Mouse (Mus musculus) urinary bladder, postnatal 25 days (tissue): ENCODE data around the gene Traip.

Experiments used
- DNase-seq: peaks from one replicate; pipeline ENCODE4 v3.0.0; 2022; ENCODE audit warnings: low spot score

Traip gene

DNA sequence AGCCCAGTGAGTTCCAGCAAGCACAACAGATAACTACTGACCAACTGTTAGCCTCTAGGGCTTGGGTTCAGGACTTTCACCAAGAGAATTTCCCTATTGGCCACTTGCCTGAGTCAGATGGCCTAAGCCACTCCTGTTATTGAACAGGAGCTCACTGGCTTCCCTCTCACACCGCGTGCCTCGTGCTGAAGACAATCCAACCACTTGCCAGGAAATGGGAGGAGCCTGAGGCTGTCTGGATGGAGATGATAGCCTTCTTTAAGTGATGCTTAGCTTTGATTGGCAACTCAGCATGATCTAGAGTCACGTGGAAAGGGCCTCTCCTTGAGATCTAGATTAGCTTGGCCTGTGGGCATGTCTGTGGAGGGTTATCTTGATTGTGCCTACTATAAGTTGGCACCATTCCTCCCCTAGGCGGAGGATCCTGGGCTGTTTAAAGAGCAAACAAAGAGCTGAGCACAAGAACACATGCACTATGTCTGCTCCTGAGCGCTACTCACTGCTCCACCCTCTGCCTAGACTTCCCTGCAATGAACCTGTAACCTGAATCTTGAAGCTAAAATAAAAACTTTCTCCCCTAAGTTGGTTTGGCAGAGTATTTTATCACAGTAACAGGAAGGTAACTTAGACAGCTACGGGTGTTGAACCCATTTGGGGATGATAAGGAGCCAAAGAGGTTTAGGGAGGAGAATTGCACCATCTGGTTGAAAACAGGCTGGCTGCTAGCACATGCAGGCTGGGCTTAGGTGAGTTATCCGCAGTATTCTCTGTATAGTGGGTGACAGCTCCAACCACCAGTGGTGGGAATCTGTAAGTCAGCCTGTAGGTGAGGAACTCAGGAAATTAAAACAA is 22.0 kb downstream of the Traip start:
- DNase-seq, result no peak

DNA sequence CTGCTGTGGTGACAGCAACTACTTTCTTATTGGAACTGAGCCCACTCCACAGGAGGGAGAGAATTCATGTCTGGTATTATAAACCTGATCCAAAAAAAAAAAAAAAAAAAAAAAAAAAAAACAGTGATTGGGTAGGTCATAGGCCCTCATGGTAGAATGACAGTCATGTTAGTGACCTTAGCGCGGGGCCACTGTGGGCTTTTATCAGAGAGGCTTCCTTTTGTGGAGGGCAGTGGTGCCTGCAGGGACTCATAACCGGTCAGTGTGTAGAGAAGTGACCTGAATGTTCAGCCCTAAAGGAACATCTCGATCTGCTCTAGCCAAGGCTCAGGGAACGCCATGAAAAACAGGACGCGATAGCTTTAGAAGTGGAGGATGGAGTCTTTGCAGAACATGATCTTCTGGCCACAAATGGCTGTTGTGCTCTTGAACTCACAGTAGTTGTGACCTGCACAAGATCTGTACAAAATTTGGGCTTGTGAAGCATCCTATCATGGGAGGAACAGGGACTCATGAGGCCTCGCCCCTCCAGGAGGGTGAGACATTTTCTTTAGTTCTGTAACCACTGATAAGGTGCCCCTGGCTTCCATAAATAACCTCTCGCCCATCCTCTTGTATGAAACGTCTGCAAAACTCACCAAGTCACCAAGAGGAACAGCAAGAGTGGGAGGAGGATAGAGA is 24.7 kb downstream of the Traip start:
- DNase-seq, result no peak

DNA sequence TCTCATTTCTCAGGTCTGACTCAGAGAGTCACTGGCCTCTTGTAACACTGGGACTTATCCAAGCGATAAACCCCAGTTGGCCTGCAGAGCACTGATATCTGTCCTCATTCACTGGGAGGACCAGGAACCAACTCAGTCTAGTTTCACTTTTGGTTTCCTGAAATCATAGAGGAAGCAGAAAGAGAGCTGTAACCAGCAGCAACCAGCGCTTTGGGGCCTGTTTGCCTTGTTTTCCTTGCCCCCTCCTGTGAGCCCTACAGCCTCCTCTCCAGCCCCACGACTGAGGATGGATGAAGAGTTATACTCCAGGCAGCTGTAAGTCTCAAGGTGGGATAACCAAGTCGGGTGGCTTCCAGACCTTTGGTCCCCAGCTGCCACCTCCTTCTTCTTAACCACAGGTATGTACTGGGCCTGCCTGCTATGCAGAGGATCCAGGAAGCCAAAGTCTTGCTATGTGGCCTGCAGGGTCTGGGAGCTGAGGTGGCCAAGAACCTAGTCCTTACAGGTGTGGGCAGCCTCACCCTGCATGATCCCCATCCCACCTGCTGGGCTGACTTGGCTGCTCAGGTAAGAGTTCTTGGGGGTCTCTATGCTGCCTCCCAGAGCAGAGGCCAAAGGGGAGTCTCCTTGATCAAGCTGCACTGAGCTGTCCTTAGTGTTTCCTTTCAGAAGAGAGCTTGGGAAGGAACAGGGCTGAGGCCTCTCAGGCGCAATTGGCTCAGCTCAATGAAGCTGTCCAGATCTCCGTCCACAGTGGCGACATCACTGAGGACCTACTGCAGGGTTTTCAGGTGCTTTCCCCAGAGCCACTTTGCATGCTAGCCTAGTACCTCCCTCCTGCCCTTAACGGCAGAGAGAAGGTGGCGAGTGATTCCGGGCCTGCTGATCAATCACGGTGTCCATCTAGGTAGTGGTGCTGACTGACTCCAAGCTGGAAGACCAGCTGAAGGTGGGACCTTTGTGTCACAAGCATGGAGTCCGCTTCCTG is 25.8 kb downstream of the Traip start, which contains the start of gene Uba7:
Gene Uba7, plus strand, starts transcription at position 107 of the 988 bp plus-strand sequence.
- peak; percentile 35 for DNase-seq

DNA sequence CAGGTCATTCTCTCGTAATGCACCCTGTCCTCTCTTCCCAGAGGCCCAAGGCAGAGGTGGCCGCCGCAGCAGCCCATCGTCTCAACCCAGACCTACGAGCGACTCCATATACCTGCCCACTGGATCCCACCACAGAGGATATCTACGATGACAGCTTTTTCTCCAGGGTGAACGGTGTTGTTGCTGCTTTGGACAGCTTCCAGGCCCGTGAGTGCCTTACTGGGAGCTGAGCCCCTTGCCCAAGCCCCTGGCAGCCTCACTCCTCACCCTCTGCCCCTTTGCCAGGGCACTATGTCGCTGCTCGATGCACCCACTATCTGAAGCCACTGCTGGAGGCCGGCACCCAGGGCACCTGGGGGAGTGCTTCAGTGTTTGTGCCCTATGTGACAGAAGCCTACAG is 28.9 kb downstream of the Traip start:
- DNase-seq, result no peak

DNA sequence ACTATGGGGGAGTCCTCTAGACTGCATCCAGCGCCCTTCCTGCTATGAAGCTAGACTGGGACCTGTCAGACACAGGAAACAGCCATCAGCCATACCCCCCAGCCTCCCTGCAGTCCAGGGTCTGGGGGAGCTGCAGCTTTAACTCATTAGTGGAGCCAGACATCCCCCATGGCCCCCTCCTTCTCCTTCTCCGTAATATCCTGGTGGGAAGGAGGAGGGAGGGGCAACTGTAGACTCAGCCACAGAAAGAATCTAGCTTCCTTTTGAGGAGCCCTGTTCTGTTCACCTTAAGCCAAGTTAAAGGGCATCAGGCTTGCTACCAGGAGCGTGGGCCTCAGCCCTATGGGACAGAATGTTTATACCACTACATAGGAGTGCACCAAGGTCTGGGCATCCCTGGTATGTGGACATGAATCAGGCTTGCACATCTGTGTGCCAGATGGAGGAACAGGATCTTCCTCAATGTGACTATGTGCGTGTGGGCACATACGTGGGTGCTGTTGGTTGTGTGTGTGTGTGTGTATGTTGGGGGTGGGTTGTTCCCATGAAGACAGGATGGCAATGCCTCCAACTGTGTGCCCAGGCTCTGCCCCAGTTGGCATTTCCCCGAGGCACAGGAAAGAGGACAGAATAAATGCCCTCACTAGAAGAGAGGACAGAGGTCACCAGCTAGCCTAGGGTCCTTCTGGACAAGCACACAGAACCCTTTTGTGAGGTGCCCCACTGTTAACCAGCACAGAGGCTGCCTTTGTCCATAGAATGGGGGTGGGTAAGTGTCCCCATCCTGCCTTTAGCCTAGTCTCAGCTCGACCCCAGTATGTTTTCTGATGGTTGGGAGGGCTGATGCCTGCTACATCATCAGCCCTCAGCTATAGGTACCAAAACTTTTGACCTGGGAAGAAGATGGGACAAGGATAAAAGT is 32.0 kb downstream of the Traip start:
- no peak for DNase-seq

DNA sequence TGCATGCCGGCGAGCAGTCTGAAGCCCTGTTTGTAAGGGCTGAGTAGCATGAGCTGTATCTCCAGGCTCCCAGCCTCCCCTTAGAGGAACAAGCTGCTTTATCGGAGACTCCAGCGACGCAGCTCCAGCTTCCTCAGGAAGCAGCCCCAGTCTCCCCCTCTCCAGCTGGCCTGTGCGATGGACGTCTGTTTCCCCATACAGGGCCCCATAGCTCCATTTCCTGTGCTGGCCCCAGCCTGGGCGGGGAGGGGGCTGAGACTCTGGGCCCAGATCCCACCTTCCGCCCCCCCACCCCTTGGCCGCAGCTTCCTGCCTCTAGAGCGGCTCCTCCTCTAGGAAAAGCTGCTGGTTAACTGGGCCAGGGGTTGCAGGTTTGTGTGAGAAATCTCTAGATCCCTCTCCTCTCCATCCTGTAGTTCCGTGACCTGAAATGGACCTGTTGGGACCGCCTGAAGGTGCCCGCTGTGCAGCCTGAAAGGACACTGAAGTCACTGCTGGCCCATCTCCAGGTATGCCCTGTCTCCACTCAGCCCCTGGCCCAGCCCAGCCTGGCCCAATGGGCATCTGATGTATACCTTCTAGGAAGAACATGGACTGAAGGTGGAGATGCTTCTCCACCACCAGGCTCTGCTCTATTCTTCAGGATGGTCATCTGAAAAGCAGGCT is 32.9 kb downstream of the Traip start, which contains the start of gene Gm20661:
Gene Gm20661, plus strand, starts transcription at position 378 of the 666 bp plus-strand sequence.
- peak; percentile 19 for DNase-seq

DNA sequence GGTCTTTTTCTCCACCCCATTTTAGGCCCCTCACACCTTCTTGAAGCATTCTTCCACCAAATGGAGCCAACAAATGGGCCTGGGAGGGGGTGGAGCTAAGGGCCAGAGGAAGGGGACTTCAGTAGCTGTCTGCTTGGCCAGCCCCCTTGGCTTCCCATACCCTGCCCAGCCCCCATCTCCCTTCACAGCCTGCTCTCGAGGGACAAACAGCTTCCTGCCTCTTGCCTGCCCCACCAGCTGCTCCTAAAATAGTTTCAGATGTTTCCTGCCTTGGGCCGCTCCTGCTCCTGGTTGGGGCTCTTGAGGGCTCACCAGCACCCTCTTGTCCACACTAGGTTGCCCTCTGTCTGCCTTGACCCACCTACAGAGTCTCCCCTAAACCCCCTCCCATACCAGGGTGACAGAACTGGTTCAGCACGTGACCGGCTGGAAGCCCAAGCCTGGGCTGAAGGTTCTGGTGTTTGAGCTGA is 33.5 kb downstream of the Traip start:
- peak; percentile 24 for DNase-seq

DNA sequence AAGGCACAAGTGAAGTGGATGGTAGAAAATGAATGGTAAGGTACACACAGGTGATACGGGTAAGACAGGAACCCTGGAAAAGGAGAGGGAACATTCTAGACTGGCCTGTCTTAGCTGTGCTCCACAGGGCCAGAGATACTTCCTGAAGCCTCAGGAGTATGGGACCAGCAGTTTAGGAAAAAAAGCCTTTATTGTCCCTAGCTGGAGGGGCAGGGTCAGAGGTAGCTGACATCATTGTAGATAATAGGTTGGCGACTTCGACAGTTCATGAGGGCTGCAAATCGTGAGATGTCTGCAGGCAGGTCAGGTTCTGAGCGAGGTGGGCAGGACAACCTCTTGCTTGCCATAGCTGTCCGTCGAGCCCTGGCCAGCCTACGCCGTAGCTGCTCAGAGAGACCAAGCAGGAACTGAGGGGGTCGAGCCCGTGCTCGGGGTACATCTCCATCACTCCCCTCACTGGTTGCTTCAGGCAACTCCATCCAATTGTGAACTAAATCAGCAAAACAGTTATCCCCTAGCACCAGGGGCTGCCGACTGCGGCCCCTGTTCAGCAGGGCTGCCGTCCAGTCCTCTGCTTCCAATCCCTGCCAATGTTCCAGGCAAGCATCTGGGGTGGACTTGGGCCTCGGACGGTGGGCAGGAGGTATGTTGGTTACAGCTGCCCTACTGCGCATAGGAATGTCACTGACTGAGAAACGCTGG is 34.3 kb downstream of the Traip start:
- no peak for DNase-seq

DNA sequence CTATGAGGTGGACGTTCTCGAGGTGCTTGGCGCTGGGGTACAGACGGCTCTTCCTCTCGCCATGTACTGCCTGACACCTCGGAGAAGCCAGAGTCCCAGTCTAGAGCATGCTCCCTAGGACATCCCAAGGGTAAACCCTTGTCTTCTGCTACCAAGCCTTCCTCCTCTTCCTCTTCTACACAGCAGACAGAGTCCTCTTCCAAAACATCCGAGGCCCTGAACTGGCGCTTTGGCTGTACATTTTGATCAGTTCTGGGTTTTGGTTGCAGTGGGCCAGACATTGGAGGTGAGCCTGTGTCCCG is 34.8 kb downstream of the Traip start:
- no peak for DNase-seq

DNA sequence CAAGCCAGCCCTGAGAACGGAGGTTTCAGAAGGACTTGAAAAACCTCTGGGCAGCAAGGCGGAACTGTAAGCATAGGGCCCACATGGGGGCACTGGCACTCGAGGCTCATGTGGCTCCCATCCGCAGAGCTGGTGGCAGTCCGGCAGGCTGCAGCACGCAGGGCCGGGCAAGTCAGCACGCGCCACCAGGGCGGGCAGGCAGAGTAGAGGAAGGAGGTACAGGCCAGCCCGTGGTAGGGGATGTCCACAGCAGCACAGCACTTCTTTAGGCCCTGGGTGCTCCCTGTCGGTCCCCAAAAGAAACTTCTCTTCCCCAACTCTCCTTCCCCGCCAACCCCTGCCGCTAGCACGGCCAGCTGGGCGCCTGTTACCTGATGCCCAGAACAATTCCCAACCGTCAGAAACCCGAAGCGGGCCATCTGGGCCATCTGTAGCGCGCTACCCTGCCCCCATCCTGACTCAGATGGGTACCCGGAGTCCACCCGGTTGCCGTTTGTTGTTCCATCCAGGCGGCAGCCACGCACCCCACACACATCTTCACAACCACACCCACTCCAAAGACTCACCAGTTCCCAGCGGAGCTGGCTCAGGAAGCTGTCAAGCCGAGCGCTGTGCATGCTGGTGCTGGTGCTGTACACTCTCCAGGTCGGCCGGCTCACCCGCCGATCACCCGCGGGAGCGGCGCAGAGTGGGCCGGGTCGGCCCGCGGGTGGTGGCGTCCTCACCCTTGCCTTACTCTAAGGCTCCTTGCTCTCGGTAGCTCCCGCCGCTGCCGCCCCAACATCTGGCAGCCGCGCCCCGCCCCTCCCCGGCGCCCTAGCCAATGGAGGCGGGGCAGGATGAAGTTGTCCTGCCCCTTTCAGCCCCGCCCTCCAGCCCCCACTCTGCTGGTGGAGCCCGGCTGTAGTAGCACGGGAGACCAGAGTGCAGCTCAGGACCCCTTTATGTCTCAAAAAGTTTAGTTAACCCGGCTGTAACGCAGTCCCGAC is 35.5 kb downstream of the Traip start, which contains the start of gene Inka1:
Gene Inka1, minus strand, starts transcription at position 749 of the 989 bp plus-strand sequence.
- peak; percentile 90 for DNase-seq

DNA sequence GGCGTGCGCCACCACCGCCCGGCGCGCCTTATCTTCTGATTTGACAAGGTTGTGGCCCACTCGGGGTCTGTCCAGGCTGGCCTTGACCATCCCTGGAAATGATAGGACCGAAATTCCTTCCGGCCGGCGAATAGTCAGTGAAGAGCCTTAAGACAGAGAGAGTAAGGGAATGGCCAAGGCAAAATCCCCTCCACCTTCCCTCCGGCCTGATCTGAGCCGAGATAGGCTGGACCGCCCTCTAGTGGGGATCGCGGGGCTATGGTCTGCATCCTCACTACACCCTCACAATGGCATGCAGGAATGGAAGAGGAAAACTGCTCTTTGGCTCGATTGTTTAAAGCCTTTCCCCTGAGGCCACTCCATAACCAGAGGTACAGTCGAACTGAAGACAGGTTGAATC is 36.4 kb downstream of the Traip start:
- DNase-seq, result peak; percentile 77

DNA sequence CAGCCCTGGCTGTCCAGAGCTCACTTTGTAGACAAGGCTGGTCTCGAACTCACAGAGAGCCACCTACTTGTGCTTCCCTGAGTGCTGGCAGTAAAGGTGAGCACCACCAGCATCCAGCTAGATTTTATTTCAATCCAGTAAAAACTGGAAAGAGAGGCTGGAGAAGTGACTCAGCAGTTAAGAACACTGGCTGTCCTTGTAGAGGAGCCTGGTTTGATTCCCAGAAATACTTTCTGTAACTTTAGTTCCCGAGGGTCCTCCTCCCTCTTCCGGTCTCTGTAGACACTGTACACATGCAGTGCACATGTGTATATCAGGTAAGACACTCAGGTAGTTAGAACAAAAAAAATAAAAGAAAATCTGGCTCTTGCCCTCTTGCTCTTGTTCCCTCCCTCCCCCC is 38.0 kb downstream of the Traip start:
- DNase-seq, result no peak

DNA sequence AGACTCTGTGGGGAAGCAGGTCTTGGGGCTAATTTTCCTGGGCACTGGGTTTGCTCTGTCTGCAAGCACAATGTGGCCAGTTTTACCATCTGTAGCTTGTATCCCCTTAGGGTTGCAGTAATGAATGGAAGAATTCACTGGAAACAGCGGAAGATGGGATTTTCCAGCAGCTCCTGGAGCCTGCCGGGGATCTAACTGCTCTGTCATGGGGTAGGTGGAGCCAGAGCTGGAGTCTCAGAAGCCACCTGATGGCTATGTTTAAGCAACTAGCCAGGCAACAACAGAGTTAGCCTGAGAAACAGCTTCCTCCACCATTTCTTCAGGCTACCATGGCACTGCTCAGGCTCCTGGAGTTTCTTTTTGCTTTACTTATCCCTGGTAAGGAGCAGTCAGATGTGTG is 42.3 kb downstream of the Traip start, which contains the start of gene Cdhr4:
Gene Cdhr4, plus strand, starts transcription at position 301 of the 400 bp plus-strand sequence.
- DNase-seq, result no peak

DNA sequence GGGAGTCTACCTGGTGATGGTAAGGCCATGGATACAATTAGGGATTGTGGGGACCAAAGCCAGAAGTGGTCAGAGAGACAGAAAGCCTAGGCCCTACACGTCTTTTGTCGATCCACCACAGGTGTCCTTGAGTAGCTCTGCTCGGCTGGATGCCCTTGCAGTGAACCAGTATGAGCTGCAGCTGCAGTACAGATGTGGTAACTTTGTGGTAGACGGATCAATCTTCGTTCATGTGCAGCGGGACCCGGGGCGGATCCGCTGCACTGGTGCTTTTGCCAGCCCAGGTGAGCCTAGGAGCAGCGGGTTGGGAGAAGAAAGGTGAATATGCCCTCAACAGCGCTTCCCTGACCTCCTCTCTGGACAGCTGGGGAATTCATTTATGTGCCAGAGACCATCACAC is 43.1 kb downstream of the Traip start:
- no peak for DNase-seq

DNA sequence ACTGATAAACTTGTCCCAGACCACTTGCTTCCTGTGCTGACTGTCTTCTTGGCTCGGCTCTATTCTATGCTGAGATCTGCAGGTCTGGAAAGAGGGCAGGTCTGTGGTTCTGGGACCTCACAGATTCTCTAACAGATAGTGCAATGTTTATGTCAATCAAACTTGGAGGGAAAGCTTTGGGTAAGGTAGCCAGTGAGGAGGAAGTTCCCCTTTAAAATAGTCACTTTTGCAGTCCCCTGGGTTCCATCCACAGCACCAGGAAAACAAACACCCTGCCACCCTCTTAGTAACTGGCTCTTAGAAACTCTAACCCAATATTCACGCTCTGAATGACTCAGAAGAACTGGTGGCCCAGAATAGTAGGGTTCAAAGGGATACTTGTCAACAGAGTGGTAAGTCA is 44.5 kb downstream of the Traip start:
- DNase-seq, result no peak

DNA sequence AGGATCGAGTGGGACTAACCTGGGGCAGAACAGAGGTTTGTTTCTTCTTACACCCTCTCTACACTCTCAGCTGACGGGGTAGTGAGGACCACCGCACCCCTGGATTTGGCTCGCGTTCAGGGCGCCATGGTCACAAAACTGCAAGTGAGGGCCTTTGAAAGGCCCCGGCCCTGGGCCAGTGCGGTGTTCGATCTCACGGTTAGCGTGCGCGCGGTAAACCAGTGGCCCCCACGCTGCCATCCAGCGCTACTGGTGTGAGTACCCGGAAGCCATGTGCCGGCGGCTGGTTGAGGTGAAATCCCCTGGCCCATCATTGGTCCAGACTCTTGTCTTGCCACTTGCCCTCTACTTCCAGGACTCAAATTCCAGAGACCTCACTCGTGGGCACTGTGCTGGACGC is 45.6 kb downstream of the Traip start:
- DNase-seq, result no peak

DNA sequence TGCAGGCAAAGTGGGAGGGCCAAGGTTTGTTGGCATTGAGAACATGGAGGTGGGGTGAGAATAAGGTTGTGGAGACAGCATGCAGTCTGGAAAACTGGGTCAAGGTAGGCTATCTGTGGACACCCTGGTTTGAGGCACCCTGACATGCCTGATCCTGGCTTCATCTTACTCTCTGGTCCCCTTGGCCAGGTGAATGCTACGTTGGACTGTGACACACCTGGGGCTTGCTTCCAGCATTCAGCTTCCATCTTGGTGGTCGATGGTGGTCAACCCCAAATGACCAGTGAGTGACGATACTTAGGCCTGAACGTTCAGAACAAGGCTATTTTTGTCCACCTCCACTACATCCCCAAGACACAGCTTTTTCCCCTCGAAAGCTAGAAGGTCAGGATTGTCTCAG is 46.1 kb downstream of the Traip start, which contains the start of gene Gm20662:
Gene Gm20662, plus strand, starts transcription at position 301 of the 400 bp plus-strand sequence.
- no peak for DNase-seq
